Mouse (Mus musculus) embryonic facial prominence, embryonic 12.5 days (tissue): ENCODE data around the gene Arhgdia. TPM values are rescaled to one million over a fixed set of nuclear protein-coding genes. Genes with fewer than 3 reads are reported as not detected.

Source experiments
- ATAC-seq: fragments of 200-750 bp; cut with Nextera tagmentation; 2 replicates; pipeline ENCODE4 v1.8.0; 2017; ENCODE audit not compliant: insufficient number of reproducible peaks, insufficient read depth, low FRiP score, low TSS enrichment
- H3K27ac ChIP-seq: fragments of 300-500 bp; sonication (generic); 2 replicates; pipeline ENCODE4 v1.5.1; 2016; ENCODE audit warnings: mild to moderate bottlenecking
- H3K27me3 ChIP-seq: fragments of 300-500 bp; sonication (generic); 2 replicates; pipeline ENCODE4 v1.6.1; 2016; ENCODE audit warnings: mild to moderate bottlenecking, moderate library complexity
- H3K36me3 ChIP-seq: fragments of 300-500 bp; sonication (generic); 2 replicates; pipeline ENCODE4 v1.6.1; 2016; ENCODE audit warnings: mild to moderate bottlenecking
- H3K4me1 ChIP-seq: fragments of 300-500 bp; sonication (generic); 2 replicates; pipeline ENCODE4 v1.6.1; 2016
- H3K4me2 ChIP-seq: fragments of 300-500 bp; sonication (generic); replicated peaks from 2 replicates; pipeline ENCODE4 v1.6.1; 2016; ENCODE audit warnings: mild to moderate bottlenecking, moderate library complexity
- H3K4me3 ChIP-seq: fragments of 300-500 bp; sonication (generic); 2 replicates; pipeline ENCODE4 v1.5.1; 2016; ENCODE audit warnings: mild to moderate bottlenecking
- H3K9ac ChIP-seq: fragments of 300-500 bp; sonication (generic); 2 replicates; pipeline ENCODE4 v1.6.1; 2016; ENCODE audit warnings: mild to moderate bottlenecking, moderate library complexity
- H3K9me3 ChIP-seq: fragments of 300-500 bp; sonication (generic); 2 replicates; pipeline ENCODE4 v1.6.1; 2016; ENCODE audit warnings: mild to moderate bottlenecking, moderate library complexity
- WGBS: fragments of 180-500 bp; shearing (Covaris S2); methylation state at CpG from one replicate; pipeline ENCODE4 v1.1.7; 2016; 5-methylcytosine and 5-hydroxymethylcytosine counted together
- polyA plus RNA-seq: library from polyadenylated mRNA; unstranded; fragments of >200 nt; fragmentation: Nextera tagmentation; extraction: Ambion mirVana; gene quantifications from 2 replicates; pipeline ENCODE4 v1.2.1, GENCODE M21; 2016

The Arhgdia gene
- polyA plus RNA-seq, 1 experiment from 2014 or later = 561 TPM

DNA sequence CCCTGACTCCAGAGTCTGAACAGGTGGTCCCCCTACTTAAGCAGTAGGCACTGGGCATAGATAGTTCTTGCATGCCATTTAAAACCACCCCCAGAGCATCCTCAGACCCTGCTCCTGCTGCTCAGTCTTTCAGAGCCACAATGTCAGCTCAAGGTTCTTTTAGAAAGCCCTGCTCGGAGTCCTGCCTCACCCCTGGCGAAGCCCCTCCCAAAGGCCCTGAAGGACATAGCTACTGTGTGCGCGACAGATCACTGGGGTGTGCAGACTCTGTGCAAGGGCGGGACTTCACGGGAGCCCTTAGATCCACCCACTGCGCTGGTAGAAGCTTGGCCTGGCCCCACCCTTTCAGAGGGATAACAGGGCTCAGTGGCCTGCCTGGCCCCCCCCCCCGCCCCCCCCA is 27.8 kb upstream of the Arhgdia start:
- Histone ChIP-seq H3K4me1 (peaks cover 19% of the 10 kb centered on the region), H3K27ac (0 out of 2 replicates have a peak overlapping the region, but pooled peaks have one; percentile 5), H3K9ac (no peak overlapping the region), H3K27me3 (peaks cover 17% of the 10 kb centered on the region), H3K9me3 (no peaks in the 10 kb centered on the region), H3K4me3 (0 out of 2 replicates have a peak overlapping the region, but pooled peaks have one; percentile 27), H3K36me3 (peaks cover 65% of the 10 kb centered on the region), H3K4me2 (peak overlapping the region; percentile 56; the same call in 1 of the 2 replicates)
- no peak for ATAC-seq
- 46% methylated on average over 7 of the region's 8 CpGs for WGBS

DNA sequence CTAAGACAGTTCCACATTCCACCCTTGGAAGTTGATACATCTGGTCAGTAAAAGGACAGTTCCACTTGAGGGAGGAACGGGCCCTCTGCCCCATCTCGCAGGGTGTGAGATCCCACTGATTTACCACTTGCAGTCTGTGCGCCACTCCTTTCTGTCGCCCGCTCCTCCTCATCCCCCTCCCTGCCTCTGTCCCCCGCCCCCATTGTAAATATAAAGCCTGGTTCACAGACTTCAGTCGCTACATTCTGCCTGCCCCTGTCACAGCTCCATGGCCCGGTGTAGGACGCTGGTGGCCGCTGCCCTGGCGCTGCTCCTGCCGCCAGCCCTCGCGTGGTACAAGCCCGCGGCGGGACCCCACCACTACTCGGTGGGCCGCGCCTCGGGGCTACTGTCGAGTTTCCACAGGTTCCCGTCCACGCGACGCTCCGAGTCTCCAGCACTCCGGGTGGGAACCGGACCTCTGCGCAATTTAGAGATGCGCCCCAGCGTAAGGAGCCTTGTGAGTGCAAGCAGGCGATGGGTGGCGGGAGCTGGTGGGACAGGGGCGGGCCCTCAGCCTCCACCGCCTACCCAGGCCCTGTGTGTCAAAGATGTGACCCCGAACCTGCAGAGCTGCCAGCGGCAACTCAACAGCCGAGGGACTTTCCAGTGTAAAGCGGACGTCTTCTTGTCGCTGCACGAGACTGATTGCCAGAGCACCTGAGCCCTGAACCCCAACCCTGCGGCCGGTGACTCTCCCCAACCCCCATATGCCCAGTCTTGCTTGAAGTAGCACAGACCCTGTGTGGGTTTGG is 27.0 kb upstream of the Arhgdia start, which contains the start of gene Npb:
Gene Npb, plus strand, starts transcription at position 237 of the 794 bp plus-strand sequence.
- H3K9ac ChIP-seq = peak within 1 kb of the TSS; percentile 43; the same call in 1 of the 2 replicates
- 0 out of 2 replicates have a peak within 1 kb of the TSS, but pooled peaks have one; percentile 23 for H3K27ac ChIP-seq
- ATAC-seq = no peak
- H3K4me1 ChIP-seq = peaks cover 19% of the 10 kb centered on the region
- no peaks in the 10 kb centered on the region for H3K9me3 ChIP-seq
- peaks cover 17% of the 10 kb centered on the region for H3K27me3 ChIP-seq
- peaks cover 65% of the 10 kb centered on the region for H3K36me3 ChIP-seq
- peak within 1 kb of the TSS; percentile 27 for H3K4me3 ChIP-seq
- H3K4me2 ChIP-seq = peak within 1 kb of the TSS; percentile 56
- WGBS = 7% methylated on average over 45 of the region's 45 CpGs

DNA sequence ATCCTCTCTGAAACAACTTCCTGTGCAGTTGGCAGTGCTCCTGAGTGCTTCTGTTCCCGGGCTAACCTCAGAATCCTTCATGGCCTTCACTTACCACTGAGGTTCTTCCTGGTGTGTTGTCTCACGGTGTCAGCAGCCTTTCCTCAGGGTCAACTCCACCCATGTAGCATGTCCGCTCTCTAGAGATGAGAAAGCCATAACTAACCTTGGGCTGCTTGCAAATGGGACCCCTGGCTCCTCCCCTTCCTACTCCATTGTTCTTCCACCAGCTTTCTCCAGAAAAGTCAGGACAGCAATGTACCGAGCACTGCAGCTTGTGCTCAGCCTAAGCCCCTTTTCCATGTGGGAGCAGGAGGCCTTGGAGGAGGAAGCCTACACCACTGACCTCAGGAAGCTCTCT is 25.3 kb upstream of the Arhgdia start:
- Histone ChIP-seq H3K4me2 (no peak overlapping the region), H3K9me3 (no peaks in the 10 kb centered on the region), H3K27ac (no peak overlapping the region), H3K9ac (no peak overlapping the region), H3K4me3 (no peak overlapping the region), H3K27me3 (peaks cover 17% of the 10 kb centered on the region), H3K4me1 (peaks cover 19% of the 10 kb centered on the region), H3K36me3 (peaks cover 63% of the 10 kb centered on the region)
- 74% methylated on average over 4 of the region's 4 CpGs for WGBS
- no peak for ATAC-seq

DNA sequence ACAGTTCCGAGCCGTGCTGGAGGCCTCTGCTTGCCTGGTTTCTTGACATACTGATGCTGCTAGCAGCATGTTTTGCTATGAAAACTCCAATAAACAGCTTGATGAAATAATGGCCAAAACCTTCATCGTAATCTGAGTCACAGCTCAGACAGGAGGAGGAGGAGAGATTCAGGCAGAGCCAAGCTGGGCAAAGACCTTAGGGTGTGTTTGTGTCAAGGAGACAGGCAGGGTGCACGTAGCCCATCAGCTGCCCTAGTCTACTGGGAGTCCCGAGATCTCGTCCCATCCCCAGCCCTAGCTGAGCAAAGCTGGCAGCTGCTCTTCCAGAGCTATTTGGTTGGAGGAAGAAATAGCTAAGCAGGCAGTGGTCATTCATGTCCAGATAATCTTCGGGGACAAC is 24.2 kb upstream of the Arhgdia start:
- Histone ChIP-seq H3K9ac (no peak overlapping the region), H3K36me3 (peaks cover 57% of the 10 kb centered on the region), H3K9me3 (no peaks in the 10 kb centered on the region), H3K27ac (no peak overlapping the region), H3K4me3 (no peak overlapping the region), H3K27me3 (peaks cover 17% of the 10 kb centered on the region), H3K4me2 (no peak overlapping the region), H3K4me1 (peaks cover 19% of the 10 kb centered on the region)
- WGBS = 88% methylated on average over 7 of the region's 7 CpGs
- ATAC-seq = no peak

DNA sequence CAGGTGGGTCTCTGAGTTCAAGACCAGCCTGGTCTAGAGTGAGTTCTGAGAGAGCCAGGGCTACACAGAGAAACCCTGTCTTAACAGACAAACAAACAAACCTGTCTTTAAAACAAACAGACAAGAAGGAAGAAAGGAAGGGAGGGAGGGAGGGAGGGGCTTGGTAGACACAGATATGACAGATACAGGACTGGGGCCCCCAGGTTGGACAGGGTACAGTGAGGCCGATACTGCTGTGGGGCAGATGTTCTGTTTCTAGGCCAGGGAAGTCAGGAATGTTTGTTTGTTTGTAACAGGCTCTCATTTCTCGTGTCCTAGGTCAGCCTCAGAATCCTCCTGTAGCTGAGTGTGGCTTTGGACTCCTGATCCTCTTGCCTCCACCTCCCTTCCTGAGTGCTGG is 22.1 kb upstream of the Arhgdia start:
- WGBS = 87% methylated on average over 2 of the region's 2 CpGs
- Histone ChIP-seq H3K4me2 (no peak overlapping the region), H3K9ac (peak overlapping the region; percentile 10; the same call in 1 of the 2 replicates), H3K36me3 (peaks cover 53% of the 10 kb centered on the region), H3K27ac (no peak overlapping the region), H3K4me3 (no peak overlapping the region), H3K4me1 (peaks cover 18% of the 10 kb centered on the region), H3K9me3 (no peaks in the 10 kb centered on the region), H3K27me3 (peaks cover 4% of the 10 kb centered on the region)
- no peak for ATAC-seq

DNA sequence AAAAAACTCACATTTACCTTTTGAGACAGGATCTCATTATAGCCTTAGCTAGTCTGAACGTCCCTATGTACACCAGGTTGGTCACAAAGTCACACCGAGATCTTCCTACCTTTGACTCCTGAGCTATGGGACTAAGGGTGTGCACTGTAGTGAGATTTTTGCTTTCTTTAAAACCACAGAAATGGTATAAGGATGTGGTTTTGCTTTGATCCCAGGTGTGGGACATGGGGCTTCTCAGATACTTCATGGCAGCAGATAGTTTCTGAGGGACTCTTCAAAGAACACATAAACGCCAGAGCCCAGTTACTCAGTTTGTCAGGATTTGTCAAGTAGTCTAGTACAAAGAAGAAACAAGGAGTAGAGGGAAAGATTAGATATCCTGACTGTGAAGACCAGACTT is 19.3 kb upstream of the Arhgdia start:
- Histone ChIP-seq H3K4me3 (no peak overlapping the region), H3K4me2 (no peak overlapping the region), H3K36me3 (peaks cover 58% of the 10 kb centered on the region), H3K9ac (no peak overlapping the region), H3K9me3 (no peaks in the 10 kb centered on the region), H3K4me1 (peaks cover 22% of the 10 kb centered on the region), H3K27me3 (no peaks in the 10 kb centered on the region), H3K27ac (no peak overlapping the region)
- WGBS = 97% methylated on average over 3 of the region's 3 CpGs
- ATAC-seq = no peak

DNA sequence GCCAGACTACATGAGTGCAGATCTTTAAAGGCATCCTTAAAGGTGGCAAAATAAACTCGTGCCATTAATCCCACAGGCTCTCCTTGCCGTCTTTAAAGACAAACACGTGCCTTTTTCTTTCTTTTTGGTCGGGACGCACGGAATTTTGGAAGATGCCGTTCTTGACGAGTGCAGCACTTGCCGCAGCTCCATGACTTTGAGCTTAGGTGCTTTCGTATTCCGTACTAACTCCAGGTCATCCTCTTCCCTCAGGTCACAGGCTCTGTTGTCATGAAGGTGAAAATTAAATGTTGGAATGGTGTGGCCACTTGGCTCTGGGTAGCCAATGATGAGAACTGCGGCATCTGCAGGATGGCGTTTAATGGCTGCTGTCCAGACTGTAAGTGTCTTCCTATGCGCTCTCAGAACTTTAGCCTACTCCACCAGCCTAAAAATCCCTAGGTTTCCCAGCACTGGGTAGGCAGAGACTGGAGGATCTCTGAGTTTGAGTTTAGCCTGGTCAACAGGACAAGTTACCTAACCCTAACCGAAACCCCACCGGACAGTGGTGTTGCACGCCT is 17.6 kb upstream of the Arhgdia start:
- Histone ChIP-seq H3K9me3 (no peaks in the 10 kb centered on the region), H3K4me3 (peak overlapping the region; percentile 99), H3K27ac (peak overlapping the region; percentile 86), H3K9ac (peak overlapping the region; percentile 100), H3K4me2 (peak overlapping the region; percentile 97), H3K36me3 (peaks cover 57% of the 10 kb centered on the region), H3K27me3 (no peaks in the 10 kb centered on the region), H3K4me1 (peaks cover 22% of the 10 kb centered on the region)
- WGBS = 51% methylated on average over 17 of the region's 17 CpGs
- ATAC-seq = no peak

DNA sequence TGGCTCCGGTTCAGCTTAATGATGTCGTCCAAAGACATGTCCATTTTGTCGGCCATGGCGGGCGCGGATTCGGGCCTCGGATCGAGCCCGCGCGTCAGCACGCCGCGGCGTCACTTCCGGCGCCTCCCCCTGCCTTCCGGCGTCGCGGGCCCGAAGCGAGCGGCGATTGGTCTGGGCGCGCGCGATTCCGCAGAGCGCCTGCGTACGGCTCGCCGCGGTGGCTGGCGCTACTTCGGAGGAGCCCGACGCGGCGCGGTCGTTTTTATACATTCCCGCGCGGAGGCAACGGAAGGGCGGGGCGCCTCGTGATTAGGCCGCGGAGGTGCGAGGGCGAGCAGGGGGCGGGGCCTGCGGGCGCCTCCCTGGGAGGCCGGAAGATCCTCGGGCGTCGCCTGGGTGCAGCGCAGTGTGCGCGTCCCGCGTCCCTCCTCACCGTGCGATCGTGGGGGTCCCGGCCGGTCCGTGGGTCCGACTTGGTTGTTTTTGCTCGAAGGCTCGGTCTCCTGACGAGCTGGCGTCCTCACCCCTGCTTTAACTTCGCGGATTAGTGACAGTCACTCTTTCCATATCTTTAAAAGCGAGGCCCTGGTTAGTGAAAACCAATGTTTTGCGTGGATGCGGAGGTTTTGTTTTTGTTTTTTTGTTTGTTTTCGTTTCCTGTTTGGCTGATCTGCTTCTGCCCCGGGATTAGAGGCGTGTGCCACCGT is 17.0 kb upstream of the Arhgdia start, which contains the start of the genes Alyref and Anapc11:
Gene Alyref, minus strand, starts transcription at position 83 of the 707 bp plus-strand sequence.
Gene Anapc11, plus strand, starts transcription at position 139 of the 707 bp plus-strand sequence.
- H3K27ac ChIP-seq = peak within 1 kb of the TSS; percentile 93
- under 1% methylated on average over 87 of the region's 88 CpGs for WGBS
- H3K9me3 ChIP-seq = no peaks in the 10 kb centered on the region
- peaks cover 22% of the 10 kb centered on the region for H3K4me1 ChIP-seq
- H3K4me2 ChIP-seq = peak within 1 kb of the TSS; percentile 97
- H3K4me3 ChIP-seq = peak within 1 kb of the TSS; percentile 99
- no peaks in the 10 kb centered on the region for H3K27me3 ChIP-seq
- peak; percentile 94 for ATAC-seq
- peaks cover 57% of the 10 kb centered on the region for H3K36me3 ChIP-seq
- peak within 1 kb of the TSS; percentile 100 for H3K9ac ChIP-seq

DNA sequence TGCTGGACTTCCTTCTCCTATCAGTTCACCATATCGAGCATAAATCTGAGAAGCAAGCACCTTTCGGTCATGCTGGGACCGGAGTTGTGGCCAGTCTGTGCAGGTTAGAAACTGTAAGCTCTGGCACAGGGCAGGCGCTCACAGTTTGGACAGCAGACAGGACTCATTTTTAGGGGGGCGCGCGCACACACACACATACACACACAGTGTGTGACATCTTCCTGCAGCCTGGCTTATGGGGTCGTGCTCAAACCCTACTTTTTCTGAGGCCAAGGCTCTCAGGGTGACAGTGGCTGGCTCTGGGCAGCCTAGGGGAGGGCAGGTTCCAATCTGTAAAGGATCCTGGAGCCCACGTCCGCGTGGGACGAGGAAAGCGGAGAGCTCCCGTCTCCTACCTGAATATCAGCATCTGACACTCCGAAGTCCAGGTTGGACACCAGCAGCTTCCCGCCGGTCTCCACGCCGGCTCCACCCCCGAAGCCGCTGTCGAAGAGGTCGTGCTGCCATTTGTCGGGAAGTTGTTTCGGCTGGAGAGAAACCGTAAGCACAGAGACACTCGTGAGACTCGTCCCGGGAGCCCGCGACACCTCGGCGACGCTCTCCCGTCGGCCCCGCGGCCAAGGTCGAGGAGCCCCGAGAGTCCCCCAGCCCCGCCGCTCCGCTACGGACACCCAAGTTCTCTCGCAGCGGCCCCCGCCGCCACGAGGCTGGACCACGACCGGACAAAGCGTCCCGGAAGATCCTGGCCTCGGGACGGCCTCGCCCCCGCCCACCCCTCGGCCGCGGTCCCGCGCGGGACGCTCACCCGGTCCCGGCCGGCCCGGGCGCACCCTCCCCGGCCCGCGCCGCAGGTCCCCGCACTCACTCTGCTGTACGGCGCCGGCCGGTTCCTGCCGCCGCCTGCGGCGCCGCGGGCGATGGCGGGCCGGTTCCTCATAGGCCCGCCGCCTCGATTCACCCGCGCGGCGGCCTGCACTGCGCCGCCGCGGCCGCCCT is 16.1 kb upstream of the Arhgdia start:
- H3K4me3 ChIP-seq = peak overlapping the region; percentile 99
- 5% methylated on average over 86 of the region's 99 CpGs for whole genome bisulfite sequencing
- H3K27ac ChIP-seq = peak overlapping the region; percentile 93
- peak overlapping the region; percentile 100 for H3K9ac ChIP-seq
- H3K36me3 ChIP-seq = peaks cover 57% of the 10 kb centered on the region
- H3K4me2 ChIP-seq = peak overlapping the region; percentile 97
- no peaks in the 10 kb centered on the region for H3K27me3 ChIP-seq
- peaks cover 22% of the 10 kb centered on the region for H3K4me1 ChIP-seq
- peak; percentile 42 for ATAC-seq
- no peaks in the 10 kb centered on the region for H3K9me3 ChIP-seq

DNA sequence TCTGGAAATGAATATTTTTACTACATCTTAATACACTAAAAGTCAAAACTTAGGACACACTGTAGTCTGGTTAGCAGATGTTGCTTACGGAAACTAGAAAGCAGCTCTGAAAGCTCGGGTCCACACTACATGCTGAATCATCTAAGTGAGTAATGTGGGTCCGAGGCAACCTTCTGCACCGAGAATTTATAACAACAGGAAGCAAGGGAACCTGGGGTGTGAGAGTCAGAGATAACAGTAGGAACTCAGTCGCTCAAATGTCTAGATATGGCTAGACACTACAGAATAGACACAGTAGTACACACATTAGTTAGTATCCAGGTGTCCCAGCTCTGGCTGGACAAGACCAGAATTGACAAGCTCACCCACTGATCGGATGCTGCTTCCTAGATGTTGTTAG is 7.1 kb upstream of the Arhgdia start:
- H3K27ac ChIP-seq = no peak overlapping the region
- no peaks in the 10 kb centered on the region for H3K27me3 ChIP-seq
- WGBS = 93% methylated on average over 6 of the region's 6 CpGs
- H3K4me2 ChIP-seq = no peak overlapping the region
- no peaks in the 10 kb centered on the region; the same call in 1 of the 2 replicates for H3K9me3 ChIP-seq
- H3K4me3 ChIP-seq = no peak overlapping the region
- H3K4me1 ChIP-seq = no peaks in the 10 kb centered on the region
- peaks cover 85% of the 10 kb centered on the region for H3K36me3 ChIP-seq
- no peak overlapping the region for H3K9ac ChIP-seq
- ATAC-seq = no peak
